Mouse (Mus musculus): ENCODE results near the gene Efna5. TPM values are rescaled to one million over a fixed set of nuclear protein-coding genes. Genes with fewer than 3 reads are reported as not detected.
A peak's percentile ranks its signal among the peaks of the same experiment; 100 is the strongest.

Gene Efna5
- polyA plus RNA-seq, 1 experiment from 2014 or later: 17.3 TPM

GRCm38 (mm10) chr17:62726102-62726501 lies 155.0 kb downstream of the Efna5 start:
- no peak for TF ChIP-seq CTCF (IDR thresholded peaks at IDR 0.05; ENCODE audit: low read depth)
- H3K4me3 ChIP-seq (replicated peaks; ENCODE audit: low read depth, low read length): no peak overlapping the region
- H3K27me3 ChIP-seq (ENCODE audit: insufficient read depth, low read length): no peaks in the 10 kb centered on the region

GRCm38 (mm10) chr17:62722962-62723361 lies 158.2 kb downstream of the Efna5 start:
- no peaks in the 10 kb centered on the region for H3K36me3 ChIP-seq (ENCODE audit: insufficient read depth, low read length)
- no peak for TF ChIP-seq CTCF (IDR thresholded peaks at IDR 0.05; ENCODE audit: low read depth)
- H3K4me2 ChIP-seq (ENCODE audit: low read length): no peak overlapping the region
- no peaks in the 10 kb centered on the region; the same call in 1 of the 2 replicates for H3K4me1 ChIP-seq (replicated peaks; ENCODE audit: insufficient read depth, low read length)
- no peak overlapping the region for H3K9ac ChIP-seq (ENCODE audit: low read depth, low read length)
- no peak overlapping the region for H3K4me3 ChIP-seq (replicated peaks; ENCODE audit: low read depth, low read length)
- H3K9me3 ChIP-seq (replicated peaks; ENCODE audit: low read length): no peaks in the 10 kb centered on the region
- ATAC-seq (replicated peaks; ENCODE audit: low FRiP score, low read depth) (no peak), DNase-seq (ENCODE audit: low spot score) (no peak)
- no peaks in the 10 kb centered on the region for H3K27me3 ChIP-seq (ENCODE audit: insufficient read depth, low read length)
- WGBS: 79% methylated on average over 5 of the region's 5 CpGs
- no peak overlapping the region for H3K27ac ChIP-seq

More at GRCm38 (mm10) chr17:62726102-62726501, 155.0 kb downstream of the Efna5 start:
- H3K9me3 ChIP-seq (replicated peaks; ENCODE audit: low read length): no peaks in the 10 kb centered on the region
- no peak for ATAC-seq (replicated peaks; ENCODE audit: low FRiP score, low read depth)
- H3K36me3 ChIP-seq (ENCODE audit: insufficient read depth, low read length): no peaks in the 10 kb centered on the region
- H3K9ac ChIP-seq (ENCODE audit: low read depth, low read length): no peak overlapping the region
- H3K27ac ChIP-seq: no peak overlapping the region
- 86% methylated on average over 5 of the region's 5 CpGs for WGBS
- no peak overlapping the region for H3K4me2 ChIP-seq (ENCODE audit: low read length)
- no peak for DNase-seq (ENCODE audit: low spot score)
- H3K4me1 ChIP-seq (replicated peaks; ENCODE audit: insufficient read depth, low read length): peaks cover 3% of the 10 kb centered on the region; the same call in 1 of the 2 replicates

GRCm38 (mm10) chr17:62721595-62721994 lies 159.5 kb downstream of the Efna5 start:
- no peak for DNase-seq (ENCODE audit: low spot score)
- H3K9ac ChIP-seq (ENCODE audit: low read depth, low read length): no peak overlapping the region
- no peak for TF ChIP-seq CTCF (IDR thresholded peaks at IDR 0.05; ENCODE audit: low read depth)
- no peak overlapping the region for H3K27ac ChIP-seq
- no peaks in the 10 kb centered on the region for H3K9me3 ChIP-seq (replicated peaks; ENCODE audit: low read length)
- WGBS: 87% methylated on average over 3 of the region's 3 CpGs
- H3K4me1 ChIP-seq (replicated peaks; ENCODE audit: insufficient read depth, low read length): no peaks in the 10 kb centered on the region; the same call in 1 of the 2 replicates
- H3K27me3 ChIP-seq (ENCODE audit: insufficient read depth, low read length): no peaks in the 10 kb centered on the region
- ATAC-seq (replicated peaks; ENCODE audit: low FRiP score, low read depth): no peak
- H3K4me2 ChIP-seq (ENCODE audit: low read length): no peak overlapping the region
- no peak overlapping the region for H3K4me3 ChIP-seq (replicated peaks; ENCODE audit: low read depth, low read length)
- H3K36me3 ChIP-seq (ENCODE audit: insufficient read depth, low read length): no peaks in the 10 kb centered on the region

DNA sequence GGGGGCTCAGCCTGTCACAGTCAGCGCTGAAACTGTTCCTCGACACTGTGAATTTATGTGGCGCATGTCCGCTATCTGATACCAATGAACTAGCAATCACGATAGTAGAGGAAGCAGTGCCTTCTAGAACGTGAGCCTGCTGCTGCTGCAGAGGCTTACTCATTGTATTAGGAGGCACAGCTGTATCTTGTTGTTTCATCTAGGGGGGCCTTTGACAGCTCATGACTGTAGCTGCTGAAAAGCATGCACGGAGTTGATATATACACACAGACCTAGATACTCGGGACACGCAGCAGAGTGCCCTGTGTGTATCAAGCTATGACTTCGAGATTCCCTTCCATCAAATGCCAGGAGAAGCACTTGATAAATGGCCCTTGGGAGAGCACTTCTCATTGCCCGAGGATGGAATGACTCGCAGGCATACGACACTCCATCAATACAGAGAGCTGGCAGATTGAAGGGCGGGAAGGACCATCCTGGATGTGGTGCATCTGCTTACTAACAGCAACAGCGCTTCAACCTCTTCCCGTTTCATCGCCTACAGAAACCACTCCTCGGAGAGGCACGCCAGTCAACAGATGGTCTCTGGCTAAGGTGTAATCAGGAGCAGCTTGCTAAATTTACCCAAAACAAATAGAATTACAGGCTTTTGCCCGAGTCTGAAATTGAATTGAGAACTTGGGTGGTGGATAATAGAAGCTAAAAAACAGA lies 160.2 kb downstream of the Efna5 start:
- H3K27me3 ChIP-seq (ENCODE audit: insufficient read depth, low read length): no peaks in the 10 kb centered on the region
- no peak for TF ChIP-seq CTCF (IDR thresholded peaks at IDR 0.05; ENCODE audit: low read depth)
- H3K4me1 ChIP-seq (replicated peaks; ENCODE audit: insufficient read depth, low read length): no peaks in the 10 kb centered on the region; the same call in 1 of the 2 replicates
- H3K4me3 ChIP-seq (replicated peaks; ENCODE audit: low read depth, low read length): no peak overlapping the region
- H3K4me2 ChIP-seq (ENCODE audit: low read length): peak overlapping the region; percentile 11; the same call in 1 of the 2 replicates
- no peaks in the 10 kb centered on the region for H3K9me3 ChIP-seq (replicated peaks; ENCODE audit: low read length)
- H3K27ac ChIP-seq: no peak overlapping the region
- DNase-seq (ENCODE audit: low spot score) (peak; percentile 55), ATAC-seq (replicated peaks; ENCODE audit: low FRiP score, low read depth) (no peak)
- no peak overlapping the region for H3K9ac ChIP-seq (ENCODE audit: low read depth, low read length)
- WGBS: 42% methylated on average over 20 of the region's 20 CpGs
- no peaks in the 10 kb centered on the region for H3K36me3 ChIP-seq (ENCODE audit: insufficient read depth, low read length)

- Histone ChIP-seq H3K27ac (no peak overlapping the region), H3K9ac (ENCODE audit: low read depth, low read length) (no peak overlapping the region), H3K27me3 (ENCODE audit: insufficient read depth, low read length) (no peaks in the 10 kb centered on the region), H3K4me3 (replicated peaks; ENCODE audit: low read depth, low read length) (no peak overlapping the region), H3K4me2 (ENCODE audit: low read length) (no peak overlapping the region), H3K4me1 (replicated peaks; ENCODE audit: insufficient read depth, low read length) (no peaks in the 10 kb centered on the region; the same call in 1 of the 2 replicates), H3K36me3 (ENCODE audit: insufficient read depth, low read length) (no peaks in the 10 kb centered on the region), H3K9me3 (replicated peaks; ENCODE audit: low read length) (no peaks in the 10 kb centered on the region)
- WGBS: 51% methylated on average over 12 of the region's 12 CpGs
- no peak for TF ChIP-seq CTCF (IDR thresholded peaks at IDR 0.05; ENCODE audit: low read depth)
- no peak for ATAC-seq (replicated peaks; ENCODE audit: low FRiP score, low read depth)
- no peak for DNase-seq (ENCODE audit: low spot score)
Observed at GRCm38 (mm10) chr17:62717426-62718131, 163.5 kb downstream of the Efna5 start.

- ATAC-seq (replicated peaks; ENCODE audit: low FRiP score, low read depth) (no peak), DNase-seq (ENCODE audit: low spot score) (no peak)
- no peak overlapping the region for H3K9ac ChIP-seq (ENCODE audit: low read depth, low read length)
- H3K9me3 ChIP-seq (replicated peaks; ENCODE audit: low read length): no peaks in the 10 kb centered on the region
- no peak for TF ChIP-seq CTCF (IDR thresholded peaks at IDR 0.05; ENCODE audit: low read depth)
- H3K4me3 ChIP-seq (replicated peaks; ENCODE audit: low read depth, low read length): no peak overlapping the region
- no peak overlapping the region for H3K27ac ChIP-seq
- no peaks in the 10 kb centered on the region for H3K36me3 ChIP-seq (ENCODE audit: insufficient read depth, low read length)
- no peak overlapping the region for H3K4me2 ChIP-seq (ENCODE audit: low read length)
- 78% methylated on average over 3 of the region's 3 CpGs for WGBS
- H3K4me1 ChIP-seq (replicated peaks; ENCODE audit: insufficient read depth, low read length): no peaks in the 10 kb centered on the region
- H3K27me3 ChIP-seq (ENCODE audit: insufficient read depth, low read length): no peaks in the 10 kb centered on the region
Observed at GRCm38 (mm10) chr17:62713455-62713854, 167.7 kb downstream of the Efna5 start.

Measured in kidney, postnatal 0 days (tissue).